Mouse (Mus musculus): Measurements from ENCODE around the gene Krt17.
A peak's percentile ranks its signal among the peaks of the same experiment; 100 is the strongest.

- no peak for TF ChIP-seq POLR2A (IDR thresholded peaks at IDR 0.05; ENCODE audit: insufficient read depth, low read length)
- peak; percentile 78; the same call in 1 of the 2 replicates for TF ChIP-seq EP300 (IDR thresholded peaks at IDR 0.05; ENCODE audit: insufficient read depth, low read depth, low read length)
- TF ChIP-seq CTCF (IDR thresholded peaks at IDR 0.05; ENCODE audit: low read depth, low read length), result no peak
Measured at GRCm38 (mm10) chr11:100284988-100285387, 24.2 kb upstream of the Krt17 start.

Data from ES-Bruce4 (cell line).